Mouse (Mus musculus): ENCODE data around the gene Tent5c.

- TF ChIP-seq CTCF (IDR thresholded peaks at IDR 0.05; ENCODE audit: insufficient read depth, low read length) (no peak), POLR2A (IDR thresholded peaks at IDR 0.05; ENCODE audit: borderline replicate concordance, extremely low read depth, low read depth, low read length) (no peak)
Measured at GRCm38 (mm10) chr3:100534394-100534793, 45.3 kb upstream of the Tent5c start.
